Comparison of ENCODE assay signal across 7 mouse cellular contexts in the genomic region with DNA sequence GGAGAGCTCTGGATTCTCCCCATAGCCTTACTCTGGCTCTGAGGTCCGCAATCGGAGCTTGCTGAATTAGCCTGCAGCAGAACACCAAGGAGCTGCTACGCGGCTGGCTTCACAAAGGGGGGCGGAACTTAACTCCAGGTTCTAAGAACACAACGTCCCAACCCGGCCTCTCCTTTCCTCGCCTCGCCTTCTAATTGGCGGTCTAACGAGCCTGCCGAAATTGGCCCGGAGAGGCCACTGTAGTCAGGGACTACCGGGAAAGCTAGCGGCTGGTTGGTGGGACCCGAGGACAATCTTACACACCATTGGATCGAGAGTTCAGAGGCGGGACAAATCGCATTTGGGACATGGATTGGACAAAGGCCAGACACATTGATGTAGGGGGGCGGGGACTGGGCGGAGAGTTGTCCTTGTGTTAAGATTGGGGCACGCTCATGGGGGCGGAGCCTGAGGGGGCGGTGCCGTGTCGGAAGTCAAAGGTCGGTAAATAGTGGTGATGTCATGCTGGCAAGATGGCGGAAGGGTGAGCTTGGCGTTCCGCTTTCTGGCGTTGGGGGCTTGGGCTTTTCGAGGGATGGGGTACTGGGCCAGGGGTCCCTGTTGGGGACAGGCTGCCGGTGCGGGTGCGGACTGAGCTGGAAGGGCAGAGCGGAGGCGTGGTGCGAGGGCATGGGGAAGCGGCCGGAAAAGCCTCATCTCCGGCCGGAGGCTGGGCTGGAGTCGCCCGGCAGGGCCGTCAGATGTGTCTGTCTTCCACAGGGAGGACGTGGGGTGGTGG. TPM values are rescaled to one million over a fixed set of nuclear protein-coding genes. Genes with fewer than 3 reads are reported as not detected.
DNase-seq lines count a peak whose midpoint lies in the region; ATAC-seq lines count a peak whose summit lies in the region.

A gene (plus strand): TSS at position 399 of the 778 bp plus-strand sequence.

- H3K4me1 ChIP-seq in intestine, embryonic 16.5 days (ENCODE audit: control insufficient read depth, insufficient read depth, low read length) = peaks cover 9% of the 10 kb centered on the region
- H3K4me1 ChIP-seq in midbrain, embryonic 11.5 days (ENCODE audit: control insufficient read depth, insufficient read depth, low read length) = peaks cover 13% of the 10 kb centered on the region

- H3K9me3 ChIP-seq in intestine, embryonic 16.5 days (ENCODE audit: control insufficient read depth, low read length) = no peaks in the 10 kb centered on the region
- no peaks in the 10 kb centered on the region for H3K9me3 ChIP-seq in midbrain, embryonic 11.5 days (ENCODE audit: control insufficient read depth, low read length)

- peak; percentile 100 for DNase-seq in adrenal gland, adult 8-10 months
- peak; percentile 99 for DNase-seq in embryo, embryonic 9.5 days (ENCODE audit: extremely low spot score)
- DNase-seq in gastrocnemius, postnatal 4 days (ENCODE audit: low spot score in 2 of 2) = peak; percentile 98 to 99
- peak; percentile 99 to 100 for DNase-seq in left cerebral cortex, postnatal 36 days (ENCODE audit: low spot score in 2 of 2)
- DNase-seq in midbrain, embryonic 11.5 days (ENCODE audit: low spot score, missing footprints) = peak; percentile 100
- peak; percentile 100 for DNase-seq in skeletal muscle tissue, adult 2 months (ENCODE audit: low read depth, low spot score)

- no peaks in the 10 kb centered on the region for H3K36me3 ChIP-seq in intestine, embryonic 16.5 days (ENCODE audit: control insufficient read depth, insufficient read depth, low read length)
- 0 out of 2 replicates have a peak, but pooled peaks cover 1% of the 10 kb centered on the region for H3K36me3 ChIP-seq in midbrain, embryonic 11.5 days (ENCODE audit: control insufficient read depth, insufficient read depth, low read length)

- no peaks in the 10 kb centered on the region for H3K27me3 ChIP-seq in intestine, embryonic 16.5 days (replicated peaks; ENCODE audit: control insufficient read depth, insufficient read depth, low read length)
- no peaks in the 10 kb centered on the region for H3K27me3 ChIP-seq in midbrain, embryonic 11.5 days (ENCODE audit: control insufficient read depth, insufficient read depth, low read length)

- H3K27ac ChIP-seq in intestine, embryonic 16.5 days (ENCODE audit: low read length) = peak within 1 kb of the TSS; percentile 84
- peak within 1 kb of the TSS; percentile 80 for H3K27ac ChIP-seq in midbrain, embryonic 11.5 days (ENCODE audit: low read depth, low read length)

- under 1% methylated on average over 46 of the region's 46 CpGs for WGBS in intestine, embryonic 16.5 days
- under 1% methylated on average over 46 of the region's 46 CpGs for WGBS in midbrain, embryonic 11.5 days

- peak within 1 kb of the TSS; percentile 88 for H3K4me3 ChIP-seq in intestine, embryonic 16.5 days (ENCODE audit: low read length)
- peak within 1 kb of the TSS; percentile 93 for H3K4me3 ChIP-seq in midbrain, embryonic 11.5 days (ENCODE audit: low read depth, low read length)

- peak within 1 kb of the TSS; percentile 82 for H3K9ac ChIP-seq in intestine, embryonic 16.5 days (ENCODE audit: low read depth, low read length)
- peak within 1 kb of the TSS; percentile 75 for H3K9ac ChIP-seq in midbrain, embryonic 11.5 days (ENCODE audit: low read length)

- peak within 1 kb of the TSS; percentile 84 for H3K4me2 ChIP-seq in intestine, embryonic 16.5 days (ENCODE audit: low read depth, low read length)
- H3K4me2 ChIP-seq in midbrain, embryonic 11.5 days = peak within 1 kb of the TSS; percentile 84

- intact Hi-C loops in left cerebral cortex, postnatal 36 days (cut with DNase I) = loop anchor here (5.0 kb wide), 1 partner anchor 124 kb away; a partner anchor contains a TSS

- ATAC-seq in intestine, embryonic 16.5 days = peak; percentile 99
- ATAC-seq in midbrain, embryonic 11.5 days (ENCODE audit: low FRiP score) = peak; percentile 100

RNA-seq across cellular contexts. Expression of the gene that starts here (rescaled TPM):
- 10 to 100 TPM; 73.0 to 83.5 (median 80.3) TPM for total RNA-seq in adrenal gland, adult 8-10 months (2022)
- total RNA-seq in gastrocnemius, postnatal 4 days (2021) = 10 to 100 TPM; 32.2 to 35.2 TPM
- polyA plus RNA-seq in intestine, embryonic 16.5 days (2015; fragmentation: Nextera tagmentation; extraction: Ambion mirVana) = 24.5 and 24.7 TPM in 2 replicates
- total RNA-seq in left cerebral cortex, postnatal 36 days (2021) = 10 to 100 TPM; 56.3 to 62.4 TPM
- polyA plus RNA-seq in midbrain, embryonic 11.5 days (2014; fragmentation: Nextera tagmentation; extraction: Ambion mirVana) = 23.3 and 23.7 TPM in 2 replicates

Comparison
In these comparisons a context has a peak if more than half of its experiments do, and no peak if none do; other contexts are left out.
1. Peak in every context shown above with its lines: DNase-seq, ATAC-seq, H3K4me3 ChIP-seq and H3K27ac ChIP-seq.